In genomic region chr4:139380207-139380748, GRCm38 (mm10) we compare ENCODE assay signal across 8 mouse cellular contexts. TPM values are rescaled to one million over a fixed set of nuclear protein-coding genes. Genes with fewer than 3 reads are reported as not detected.
DNase-seq lines count a peak whose midpoint lies in the region; ATAC-seq and TF ChIP-seq lines count a peak whose summit lies in the region.

No protein-coding gene starts in this region.

- peak; percentile 96 for ATAC-seq in forebrain, embryonic 11.5 days (replicated peaks; ENCODE audit: low FRiP score)
- peak; percentile 98 for ATAC-seq in heart, embryonic 16.5 days (replicated peaks; ENCODE audit: extremely low read depth, insufficient read depth, low FRiP score)
- ATAC-seq in liver, embryonic 15.5 days (ENCODE audit: insufficient read depth): peak; percentile 91
- peak; percentile 96 for ATAC-seq in neural tube, embryonic 12.5 days (ENCODE audit: low FRiP score, low read depth)

- DNase-seq in CH12.LX (ENCODE audit: extremely low read depth): peak; percentile 99
- DNase-seq in c-Kit-positive CD71-positive TER-119-negative erythroid progenitor cells, embryonic 14.5 days (ENCODE audit: low read depth): peak; percentile 99
- peak; percentile 100 for DNase-seq in forebrain, embryonic 11.5 days (ENCODE audit: low spot score)
- DNase-seq in kidney, postnatal 36 days: peak; percentile 99 to 100
- DNase-seq in telencephalon, adult 2 months (ENCODE audit: low read depth, low spot score): peak; percentile 98

- H3K4me2 ChIP-seq in CH12.LX (ENCODE audit: insufficient read depth, low read depth, poor library complexity, severe bottlenecking): no peak overlapping the region
- peak overlapping the region; percentile 86 for H3K4me2 ChIP-seq in forebrain, embryonic 11.5 days (ENCODE audit: low read depth, low read length, severe bottlenecking)
- H3K4me2 ChIP-seq in heart, embryonic 16.5 days (ENCODE audit: low read depth, low read length): peak overlapping the region; percentile 97
- peak overlapping the region; percentile 80 for H3K4me2 ChIP-seq in liver, embryonic 15.5 days
- H3K4me2 ChIP-seq in neural tube, embryonic 12.5 days (replicated peaks): peak overlapping the region; percentile 92

- peaks cover 6 to 35% of the 10 kb centered on the region in 2 experiments; a peak in 2 of 4 replicates for H3K4me1 ChIP-seq in CH12.LX (ENCODE audit: control insufficient read depth in 1 of 2, insufficient read depth in 2 of 2)
- no peaks in the 10 kb centered on the region; the same call in 1 of the 2 replicates for H3K4me1 ChIP-seq in forebrain, embryonic 11.5 days (replicated peaks; ENCODE audit: control insufficient read depth, insufficient read depth, low read length)
- H3K4me1 ChIP-seq in heart, embryonic 16.5 days (ENCODE audit: control insufficient read depth, insufficient read depth, low read length): peaks cover 18% of the 10 kb centered on the region
- H3K4me1 ChIP-seq in liver, embryonic 15.5 days (replicated peaks): peaks cover 43% of the 10 kb centered on the region
- peaks cover 27% of the 10 kb centered on the region for H3K4me1 ChIP-seq in neural tube, embryonic 12.5 days

- H3K4me3 ChIP-seq in CH12.LX (replicated peaks in 1 of 3; ENCODE audit: low read depth in 2 of 3, low read length in 2 of 3, poor library complexity in 1 of 3): peak overlapping the region; percentile 85 to 98 (median 87)
- peak overlapping the region; percentile 97 for H3K4me3 ChIP-seq in forebrain, embryonic 11.5 days (ENCODE audit: low read depth, low read length)
- peak overlapping the region; percentile 96 for H3K4me3 ChIP-seq in heart, embryonic 16.5 days (ENCODE audit: low read length)
- peak overlapping the region; percentile 89 for H3K4me3 ChIP-seq in liver, embryonic 15.5 days (replicated peaks)
- peak overlapping the region; percentile 89 for H3K4me3 ChIP-seq in neural tube, embryonic 12.5 days

- H3K9ac ChIP-seq in CH12.LX (ENCODE audit: insufficient read depth, low read depth): peak overlapping the region; percentile 95
- peak overlapping the region; percentile 88 for H3K9ac ChIP-seq in forebrain, embryonic 11.5 days (ENCODE audit: low read length)
- peak overlapping the region; percentile 93 for H3K9ac ChIP-seq in heart, embryonic 16.5 days (ENCODE audit: low read length)
- H3K9ac ChIP-seq in liver, embryonic 15.5 days: peak overlapping the region; percentile 86
- H3K9ac ChIP-seq in neural tube, embryonic 12.5 days: peak overlapping the region; percentile 82

- no peaks in the 10 kb centered on the region for H3K27me3 ChIP-seq in CH12.LX (replicated peaks)
- H3K27me3 ChIP-seq in forebrain, embryonic 11.5 days (ENCODE audit: control insufficient read depth, insufficient read depth, low read length): no peaks in the 10 kb centered on the region
- no peaks in the 10 kb centered on the region for H3K27me3 ChIP-seq in heart, embryonic 16.5 days (ENCODE audit: control insufficient read depth, insufficient read depth, low read length)
- no peaks in the 10 kb centered on the region for H3K27me3 ChIP-seq in liver, embryonic 15.5 days
- no peaks in the 10 kb centered on the region for H3K27me3 ChIP-seq in neural tube, embryonic 12.5 days (replicated peaks)

- TF ChIP-seq CTCF in CH12.LX (conservative IDR thresholded peaks at IDR 0.05 in 1 of 2, IDR thresholded peaks at IDR 0.05 in 1 of 2; ENCODE audit: low read depth in 2 of 2, low read length in 2 of 2): no peak

- dilution Hi-C loops in CH12.LX (cut with MboI; ENCODE audit: extremely low pct_ligation_motif_present, extremely low pct_unique_long_range_greater_than_20kb, low sequenced_read_pairs): no loop called here

- peaks cover 13 to 40% of the 10 kb centered on the region in 2 experiments for H3K36me3 ChIP-seq in CH12.LX (replicated peaks in 1 of 2; ENCODE audit: control insufficient read depth in 1 of 2, insufficient read depth in 1 of 2, low read length in 1 of 2)
- H3K36me3 ChIP-seq in forebrain, embryonic 11.5 days (ENCODE audit: control insufficient read depth, insufficient read depth, low read length): no peaks in the 10 kb centered on the region; the same call in 1 of the 2 replicates
- H3K36me3 ChIP-seq in heart, embryonic 16.5 days (ENCODE audit: control insufficient read depth, insufficient read depth): peaks cover 12% of the 10 kb centered on the region
- peaks cover 39% of the 10 kb centered on the region for H3K36me3 ChIP-seq in liver, embryonic 15.5 days (replicated peaks)
- peaks cover 19% of the 10 kb centered on the region for H3K36me3 ChIP-seq in neural tube, embryonic 12.5 days

- peak; percentile 89 for TF ChIP-seq POLR2A in CH12.LX (IDR thresholded peaks at IDR 0.05; ENCODE audit: low read depth, low read length)

- H3K27ac ChIP-seq in CH12.LX (ENCODE audit: insufficient read depth, low read depth): peak overlapping the region; percentile 83
- peak overlapping the region; percentile 66 for H3K27ac ChIP-seq in forebrain, embryonic 11.5 days (ENCODE audit: low read depth, low read length)
- peak overlapping the region; percentile 88 for H3K27ac ChIP-seq in heart, embryonic 16.5 days (ENCODE audit: low read length)
- peak overlapping the region; percentile 96 for H3K27ac ChIP-seq in liver, embryonic 15.5 days (replicated peaks)
- peak overlapping the region; percentile 26; the same call in 1 of the 2 replicates for H3K27ac ChIP-seq in neural tube, embryonic 12.5 days

- no peak for TF ChIP-seq RAD21 in CH12.LX (IDR thresholded peaks at IDR 0.05; ENCODE audit: low read depth, low read length)

- WGBS in forebrain, embryonic 11.5 days: under 1% methylated on average over 54 of the region's 54 CpGs
- WGBS in heart, embryonic 16.5 days: under 1% methylated on average over 54 of the region's 54 CpGs
- WGBS in liver, embryonic 15.5 days (ENCODE audit: insufficient replicate concordance): under 1% methylated on average over 54 of the region's 54 CpGs
- under 1% methylated on average over 54 of the region's 54 CpGs for WGBS in neural tube, embryonic 12.5 days

- in situ Hi-C loops in CH12.LX (cut with MboI; ENCODE audit: low pct_ligation_motif_present, low pct_unique_long_range_greater_than_20kb, low sequenced_read_pairs): no loop called here

- H3K9me3 ChIP-seq in CH12.LX (replicated peaks; ENCODE audit: low read length): no peaks in the 10 kb centered on the region
- H3K9me3 ChIP-seq in forebrain, embryonic 11.5 days (ENCODE audit: control insufficient read depth, low read length): no peaks in the 10 kb centered on the region
- no peaks in the 10 kb centered on the region for H3K9me3 ChIP-seq in heart, embryonic 16.5 days (replicated peaks; ENCODE audit: control insufficient read depth, low read length)
- H3K9me3 ChIP-seq in liver, embryonic 15.5 days (replicated peaks): no peaks in the 10 kb centered on the region
- H3K9me3 ChIP-seq in neural tube, embryonic 12.5 days: no peaks in the 10 kb centered on the region

- H3K79me2 ChIP-seq in CH12.LX (replicated peaks; ENCODE audit: control insufficient read depth, extremely low read depth, insufficient read depth, poor library complexity, severe bottlenecking): peaks cover 50% of the 10 kb centered on the region

- TF ChIP-seq EP300 in CH12.LX (IDR thresholded peaks at IDR 0.05; ENCODE audit: low read length): no peak

TF ChIP-seq in CH12.LX, 34 proteins besides CTCF, POLR2A, EP300 and RAD21 (continues in another document):
- TF ChIP-seq ELF1 (IDR thresholded peaks at IDR 0.05; ENCODE audit: low read depth, low read length) (peak; percentile 79), JUND (conservative IDR thresholded peaks at IDR 0.05; ENCODE audit: low read depth, low read length) (no peak), E2F4 (IDR thresholded peaks at IDR 0.05; ENCODE audit: insufficient replicate concordance, low read depth, low read length) (no peak), RCOR1 (conservative IDR thresholded peaks at IDR 0.05; ENCODE audit: low read depth, low read length) (no peak), KAT2A (IDR thresholded peaks at IDR 0.05; ENCODE audit: insufficient replicate concordance, low read length) (peak; percentile 86; the same call in 1 of the 2 replicates), USF2 (conservative IDR thresholded peaks at IDR 0.05; ENCODE audit: low read depth, low read length) (no peak), MEF2A (IDR thresholded peaks at IDR 0.05; ENCODE audit: borderline replicate concordance, low read depth, low read length) (0 out of 2 replicates have a peak, but pooled peaks have one; percentile 4), SMC3 (IDR thresholded peaks at IDR 0.05; ENCODE audit: low read depth, low read length) (no peak), GABPA (IDR thresholded peaks at IDR 0.05; ENCODE audit: insufficient replicate concordance, low read depth, low read length) (no peak; the same call in 1 of the 2 replicates), JUN (IDR thresholded peaks at IDR 0.05; ENCODE audit: insufficient read depth, low read depth, low read length) (no peak; the same call in 1 of the 2 replicates)

RNA-seq across cellular contexts. Expression of gene Ubr4, which starts 27.9 kb away (rescaled TPM):
- 71.9 and 90.8 TPM in 2 replicates for total RNA-seq in CH12.LX (2012; rRNA removed)
- 26.0 and 43.0 TPM in 2 replicates for total RNA-seq in CH12.LX (2014; rRNA removed)
- 77.4 and 102 TPM in 2 replicates for polyA plus RNA-seq in CH12.LX (2012; ENCODE audit: insufficient read length, low read depth)
- polyA plus RNA-seq in forebrain, embryonic 11.5 days (2014; fragmentation: Nextera tagmentation; extraction: Ambion mirVana): 100 and 106 TPM in 2 replicates
- polyA plus RNA-seq in heart, embryonic 16.5 days (2015; fragmentation: Nextera tagmentation; extraction: Ambion mirVana): 58.0 and 62.2 TPM in 2 replicates
- polyA plus RNA-seq in liver, embryonic 15.5 days (2015; fragmentation: Nextera tagmentation; extraction: Ambion mirVana): 39.5 and 49.1 TPM in 2 replicates
- polyA plus RNA-seq in neural tube, embryonic 12.5 days (2016; fragmentation: Nextera tagmentation; extraction: Ambion mirVana): 78.3 and 82.8 TPM in 2 replicates

RNA-seq across cellular contexts. Expression of gene Emc1, which starts 27.9 kb away (rescaled TPM):
- 25.7 and 33.7 TPM in 2 replicates for total RNA-seq in CH12.LX (2012; rRNA removed)
- 19.1 and 20.8 TPM in 2 replicates for total RNA-seq in CH12.LX (2014; rRNA removed)
- 10.2 and 12.0 TPM in 2 replicates for polyA plus RNA-seq in CH12.LX (2012; ENCODE audit: insufficient read length, low read depth)
- polyA plus RNA-seq in forebrain, embryonic 11.5 days (2014; fragmentation: Nextera tagmentation; extraction: Ambion mirVana): 30.2 and 31.9 TPM in 2 replicates
- 38.2 and 38.7 TPM in 2 replicates for polyA plus RNA-seq in heart, embryonic 16.5 days (2015; fragmentation: Nextera tagmentation; extraction: Ambion mirVana)
- 13.5 and 13.9 TPM in 2 replicates for polyA plus RNA-seq in liver, embryonic 15.5 days (2015; fragmentation: Nextera tagmentation; extraction: Ambion mirVana)
- 42.3 and 43.6 TPM in 2 replicates for polyA plus RNA-seq in neural tube, embryonic 12.5 days (2016; fragmentation: Nextera tagmentation; extraction: Ambion mirVana)

RNA-seq across cellular contexts. Expression of gene Mrto4, which starts 27.9 kb away (rescaled TPM):
- total RNA-seq in CH12.LX (2012; rRNA removed) (195 and 249 TPM in 2 replicates), CH12.LX (2014; rRNA removed) (176 and 190 TPM in 2 replicates)
- polyA plus RNA-seq in CH12.LX (2012; ENCODE audit: insufficient read length, low read depth): 225 and 275 TPM in 2 replicates
- 131 and 138 TPM in 2 replicates for polyA plus RNA-seq in forebrain, embryonic 11.5 days (2014; fragmentation: Nextera tagmentation; extraction: Ambion mirVana)
- polyA plus RNA-seq in heart, embryonic 16.5 days (2015; fragmentation: Nextera tagmentation; extraction: Ambion mirVana): 68.7 and 72.9 TPM in 2 replicates
- 78.7 and 83.7 TPM in 2 replicates for polyA plus RNA-seq in liver, embryonic 15.5 days (2015; fragmentation: Nextera tagmentation; extraction: Ambion mirVana)
- 97.8 and 104 TPM in 2 replicates for polyA plus RNA-seq in neural tube, embryonic 12.5 days (2016; fragmentation: Nextera tagmentation; extraction: Ambion mirVana)

Comparison
In these comparisons a context has a peak if more than half of its experiments do, and no peak if none do; other contexts are left out.
1. Peak in every context shown above with its lines: DNase-seq, ATAC-seq, H3K4me3 ChIP-seq and H3K27ac ChIP-seq.
2. H3K27ac ChIP-seq: peak in every context shown above with its lines; median percentile 96 in liver, embryonic 15.5 days; 88 in heart, embryonic 16.5 days; 83 in CH12.LX; 66 in forebrain, embryonic 11.5 days; 26 in neural tube, embryonic 12.5 days.